Mouse (Mus musculus) heart, adult 2 months (tissue): ENCODE measurements at regions not wholly inside any gene's neighbourhood (a gene's known extent, or its start where the extent isn't known, plus 50 kb on each side); places are given as distances from the start of the nearest gene placed in this dataset.

Experiments used
- CTCF ChIP-seq: fragments of 200-600 bp; IDR thresholded peaks from 2 replicates; pipeline ENCODE4 v1.8.1; 2022; ENCODE audit warnings: antibody characterized with exemption, mild to moderate bottlenecking, moderate library complexity
- EP300 ChIP-seq: fragments of 200-500 bp; IDR thresholded peaks from 2 replicates; pipeline ENCODE4 v1.6.1; 2011; ENCODE audit warnings: low read depth, low read length, control low read depth; ENCODE audit not compliant: insufficient read depth

GRCm38 (mm10) chr9:30571014-30571413 lies 144.1 kb downstream of the Snx19 start:
- no peak for TF ChIP-seq EP300
- no peak for TF ChIP-seq CTCF
